Mouse (Mus musculus): ENCODE results near the gene Rnf152. TPM values are rescaled to one million over a fixed set of nuclear protein-coding genes. Genes with fewer than 3 reads are reported as not detected.
A peak's percentile ranks its signal among the peaks of the same experiment; 100 is the strongest.

Rnf152 gene
- polyA plus RNA-seq, 1 experiment from 2014 or later = 24.2 TPM

DNA sequence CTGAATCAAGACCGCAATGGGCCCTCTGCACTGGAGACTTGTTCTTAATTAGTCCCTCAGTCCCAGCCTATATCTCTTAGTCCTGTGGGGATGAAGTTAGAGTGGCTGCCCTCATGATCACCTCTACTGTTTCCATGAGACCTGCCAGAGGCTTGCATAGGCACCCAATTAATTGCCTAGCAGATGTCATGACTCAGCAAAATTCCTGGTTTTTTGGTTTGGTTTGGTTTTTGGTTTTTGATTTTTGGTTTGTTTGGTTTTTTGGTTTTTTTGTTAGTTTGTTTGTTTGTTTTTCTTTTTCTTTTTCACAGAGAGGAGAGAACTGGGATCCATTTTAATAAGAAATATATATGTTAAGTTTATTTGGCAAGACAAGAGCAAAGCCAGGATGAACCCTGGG is 28.7 kb downstream of the Rnf152 start:
- no peak overlapping the region for H3K4me2 ChIP-seq (ENCODE audit: low read length)
- H3K4me1 ChIP-seq (ENCODE audit: control insufficient read depth, insufficient read depth, low read depth, low read length) = no peaks in the 10 kb centered on the region
- H3K27ac ChIP-seq (ENCODE audit: low read depth, low read length) = no peak overlapping the region
- no peaks in the 10 kb centered on the region for H3K27me3 ChIP-seq (replicated peaks; ENCODE audit: control insufficient read depth, insufficient read depth, low read length)
- H3K4me3 ChIP-seq (ENCODE audit: low read length) = no peak overlapping the region
- H3K9me3 ChIP-seq (ENCODE audit: control insufficient read depth, low read length) = no peaks in the 10 kb centered on the region
- H3K36me3 ChIP-seq (ENCODE audit: control insufficient read depth, insufficient read depth, low read length) = no peaks in the 10 kb centered on the region
- 96% methylated on average over 1 of the region's 1 CpGs for WGBS
- ATAC-seq = no peak
- H3K9ac ChIP-seq (ENCODE audit: low read depth, low read length) = no peak overlapping the region

DNA sequence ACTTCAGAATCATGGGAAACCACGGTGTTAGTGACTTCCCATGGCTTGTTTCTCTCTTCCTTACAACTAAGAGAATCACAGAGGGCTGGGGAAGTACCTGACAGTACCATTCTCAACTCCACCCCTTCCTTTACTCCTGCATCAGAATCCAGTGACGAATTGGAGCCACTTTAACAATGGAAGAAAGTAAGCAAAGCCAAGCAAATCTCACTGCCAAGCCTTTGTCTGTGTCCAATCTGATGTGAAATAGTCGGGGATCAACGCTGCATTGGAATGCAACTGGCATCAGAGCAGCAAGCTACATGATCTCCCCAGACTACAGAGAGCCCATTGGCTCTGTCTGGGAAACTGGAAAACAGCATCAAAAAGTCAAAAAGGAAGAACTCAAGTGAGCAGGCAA is 31.9 kb downstream of the Rnf152 start:
- H3K4me2 ChIP-seq (ENCODE audit: low read length) = no peak overlapping the region
- no peak overlapping the region for H3K4me3 ChIP-seq (ENCODE audit: low read length)
- H3K9ac ChIP-seq (ENCODE audit: low read depth, low read length) = no peak overlapping the region
- no peak for ATAC-seq
- WGBS = 57% methylated on average over 4 of the region's 4 CpGs
- no peaks in the 10 kb centered on the region for H3K4me1 ChIP-seq (ENCODE audit: control insufficient read depth, insufficient read depth, low read depth, low read length)
- H3K27ac ChIP-seq (ENCODE audit: low read depth, low read length) = no peak overlapping the region
- H3K27me3 ChIP-seq (replicated peaks; ENCODE audit: control insufficient read depth, insufficient read depth, low read length) = no peaks in the 10 kb centered on the region
- H3K9me3 ChIP-seq (ENCODE audit: control insufficient read depth, low read length) = peaks cover 3% of the 10 kb centered on the region; the same call in 1 of the 2 replicates
- peaks cover 2% of the 10 kb centered on the region; the same call in 1 of the 2 replicates for H3K36me3 ChIP-seq (ENCODE audit: control insufficient read depth, insufficient read depth, low read length)

DNA sequence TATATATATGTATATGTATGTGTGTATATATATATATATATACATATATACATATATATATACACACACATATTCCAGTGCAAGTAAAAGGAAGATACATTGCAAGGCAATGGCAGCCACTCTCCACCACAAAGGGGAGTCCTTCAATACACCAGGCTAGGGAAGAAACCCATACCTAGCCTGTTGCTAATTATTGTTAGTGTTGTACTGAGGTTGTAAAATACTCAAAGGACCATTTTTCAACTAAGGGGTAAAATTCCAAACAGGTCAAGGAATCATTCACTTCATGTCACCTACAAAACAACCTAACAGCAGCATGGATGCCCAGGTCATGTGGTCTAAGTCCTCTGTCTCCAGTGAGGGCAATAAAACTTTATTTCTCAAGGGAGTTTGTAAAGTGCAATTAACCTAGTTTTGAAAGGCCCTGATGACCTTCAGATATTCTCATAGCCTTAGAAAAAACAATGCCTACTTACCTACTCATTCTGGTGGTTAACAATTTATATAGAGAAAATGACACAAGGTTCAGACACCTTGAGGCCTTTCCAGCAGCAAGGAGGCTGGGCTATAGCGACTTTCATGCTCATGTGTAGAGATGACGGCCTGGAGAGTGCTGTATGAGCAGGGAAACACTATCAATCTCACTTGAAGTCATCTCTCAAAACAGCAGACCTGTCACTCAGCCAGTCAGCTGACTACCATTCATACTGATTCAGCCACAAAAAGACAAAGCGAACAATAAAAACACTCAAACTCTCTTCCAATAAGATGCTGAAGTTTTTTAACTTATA is 42.3 kb downstream of the Rnf152 start:
- H3K36me3 ChIP-seq (ENCODE audit: control insufficient read depth, insufficient read depth, low read length) = no peaks in the 10 kb centered on the region
- no peak overlapping the region for H3K4me3 ChIP-seq (ENCODE audit: low read length)
- no peak for ATAC-seq
- no peaks in the 10 kb centered on the region for H3K9me3 ChIP-seq (ENCODE audit: control insufficient read depth, low read length)
- no peak overlapping the region for H3K4me2 ChIP-seq (ENCODE audit: low read length)
- H3K27ac ChIP-seq (ENCODE audit: low read depth, low read length) = no peak overlapping the region
- 82% methylated on average over 3 of the region's 3 CpGs for WGBS
- no peaks in the 10 kb centered on the region for H3K4me1 ChIP-seq (ENCODE audit: control insufficient read depth, insufficient read depth, low read depth, low read length)
- no peak overlapping the region for H3K9ac ChIP-seq (ENCODE audit: low read depth, low read length)
- H3K27me3 ChIP-seq (replicated peaks; ENCODE audit: control insufficient read depth, insufficient read depth, low read length) = no peaks in the 10 kb centered on the region

DNA sequence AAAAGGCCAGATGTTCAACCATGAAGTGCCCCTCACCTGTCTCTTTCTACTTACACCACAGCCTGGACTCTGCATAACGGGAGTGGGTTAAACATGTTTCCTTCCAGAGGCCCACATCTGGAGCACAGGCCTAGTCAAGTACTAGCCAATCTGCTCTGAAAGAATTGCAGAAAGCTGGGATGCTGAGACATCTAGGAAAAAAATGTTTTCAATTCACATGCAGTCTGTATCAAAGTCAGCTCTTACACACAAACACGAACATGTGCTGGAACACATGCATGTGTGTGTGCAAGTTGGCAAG is 44.0 kb downstream of the Rnf152 start:
- H3K9me3 ChIP-seq (ENCODE audit: control insufficient read depth, low read length) = no peaks in the 10 kb centered on the region
- H3K36me3 ChIP-seq (ENCODE audit: control insufficient read depth, insufficient read depth, low read length) = no peaks in the 10 kb centered on the region
- ATAC-seq = no peak
- H3K4me3 ChIP-seq (ENCODE audit: low read length) = no peak overlapping the region
- no peak overlapping the region for H3K4me2 ChIP-seq (ENCODE audit: low read length)
- WGBS = 56% methylated on average over 2 of the region's 2 CpGs
- no peak overlapping the region for H3K9ac ChIP-seq (ENCODE audit: low read depth, low read length)
- H3K27me3 ChIP-seq (replicated peaks; ENCODE audit: control insufficient read depth, insufficient read depth, low read length) = no peaks in the 10 kb centered on the region
- H3K4me1 ChIP-seq (ENCODE audit: control insufficient read depth, insufficient read depth, low read depth, low read length) = no peaks in the 10 kb centered on the region
- no peak overlapping the region; the same call in 1 of the 2 replicates for H3K27ac ChIP-seq (ENCODE audit: low read depth, low read length)

DNA sequence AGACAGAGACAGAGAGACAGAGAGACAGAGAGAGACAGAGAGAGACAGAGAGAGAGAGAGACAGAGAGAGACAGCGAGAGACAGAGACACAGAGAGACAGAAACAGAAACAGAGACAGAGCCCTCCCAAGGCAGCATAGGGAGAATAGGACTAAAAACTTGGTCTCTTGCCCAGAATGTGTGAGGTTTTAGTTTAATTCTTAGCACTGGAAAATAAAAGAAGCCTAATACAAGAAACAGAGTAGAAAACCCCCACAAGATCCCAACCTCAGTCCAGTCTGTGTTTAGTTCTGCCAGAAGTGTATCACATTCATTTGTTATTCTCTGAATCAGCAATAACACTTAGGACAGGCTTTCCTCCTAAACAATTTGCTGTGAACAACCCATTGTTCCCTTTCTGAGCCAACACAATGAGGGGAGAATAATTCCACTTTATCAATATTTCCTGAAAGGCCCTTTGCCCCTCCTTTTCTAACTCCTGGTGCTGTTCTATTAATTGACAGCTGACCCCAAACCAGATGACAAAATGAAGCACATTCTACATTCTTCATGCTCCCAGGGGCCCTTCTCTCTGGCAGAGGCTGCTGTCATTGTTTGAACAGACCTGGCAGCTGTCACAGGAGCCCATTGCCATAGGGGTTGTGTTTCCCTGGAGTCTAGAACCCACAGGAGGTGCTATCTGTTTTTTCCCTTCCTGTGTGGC is 44.5 kb downstream of the Rnf152 start:
- H3K4me1 ChIP-seq (ENCODE audit: control insufficient read depth, insufficient read depth, low read depth, low read length) = no peaks in the 10 kb centered on the region
- no peak overlapping the region for H3K4me3 ChIP-seq (ENCODE audit: low read length)
- 91% methylated on average over 1 of the region's 1 CpGs for WGBS
- H3K9me3 ChIP-seq (ENCODE audit: control insufficient read depth, low read length) = no peaks in the 10 kb centered on the region
- H3K36me3 ChIP-seq (ENCODE audit: control insufficient read depth, insufficient read depth, low read length) = no peaks in the 10 kb centered on the region
- no peaks in the 10 kb centered on the region for H3K27me3 ChIP-seq (replicated peaks; ENCODE audit: control insufficient read depth, insufficient read depth, low read length)
- H3K27ac ChIP-seq (ENCODE audit: low read depth, low read length) = no peak overlapping the region; the same call in 1 of the 2 replicates
- no peak for ATAC-seq
- no peak overlapping the region for H3K9ac ChIP-seq (ENCODE audit: low read depth, low read length)
- H3K4me2 ChIP-seq (ENCODE audit: low read length) = no peak overlapping the region

DNA sequence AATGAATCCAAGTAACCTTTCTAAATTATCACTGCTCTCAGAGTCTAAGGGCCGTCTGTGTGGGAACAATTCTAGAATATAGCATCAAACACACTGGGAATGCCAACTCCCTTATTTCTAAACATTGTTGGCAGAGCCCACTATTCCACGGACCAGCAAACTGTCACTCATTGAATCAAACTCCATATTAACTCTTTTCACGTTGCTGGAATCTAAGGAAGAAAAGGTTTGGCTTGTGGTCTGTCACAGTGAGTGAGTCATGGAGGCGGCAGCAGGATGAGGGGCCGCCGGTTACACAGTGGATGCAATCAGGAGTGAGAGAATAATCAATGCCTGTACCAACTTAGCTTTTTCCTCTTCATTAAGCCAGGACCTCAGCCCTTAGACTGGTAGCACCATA is 54.3 kb downstream of the Rnf152 start:
- no peak overlapping the region for H3K9ac ChIP-seq (ENCODE audit: low read depth, low read length)

DNA sequence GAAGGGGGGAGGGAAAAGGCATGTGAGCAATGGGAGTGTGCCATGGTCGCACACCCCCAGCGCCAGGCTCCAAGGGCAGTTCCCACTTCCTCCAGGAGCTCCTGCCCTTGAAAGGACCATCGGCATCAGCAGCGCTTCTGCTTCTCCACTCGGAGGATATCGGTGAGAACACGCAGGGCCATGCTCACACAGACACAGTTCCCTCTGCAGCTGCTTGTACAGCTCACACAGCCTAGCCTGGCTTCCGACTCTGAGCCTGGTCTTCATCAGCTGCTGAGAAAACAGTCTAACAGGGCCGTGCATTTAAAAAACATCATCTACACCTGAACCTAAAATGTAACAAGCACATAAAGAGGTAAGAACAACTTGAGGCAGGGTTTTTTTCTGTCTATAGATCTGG is 54.7 kb downstream of the Rnf152 start:
- 73% methylated on average over 9 of the region's 9 CpGs for WGBS
- Histone ChIP-seq H3K9ac (ENCODE audit: low read depth, low read length) (no peak overlapping the region), H3K4me2 (ENCODE audit: low read length) (no peak overlapping the region), H3K27ac (ENCODE audit: low read depth, low read length) (peak overlapping the region; percentile 37; the same call in 1 of the 2 replicates), H3K4me1 (ENCODE audit: control insufficient read depth, insufficient read depth, low read depth, low read length) (peaks cover 5% of the 10 kb centered on the region), H3K36me3 (ENCODE audit: control insufficient read depth, insufficient read depth, low read length) (no peaks in the 10 kb centered on the region), H3K27me3 (replicated peaks; ENCODE audit: control insufficient read depth, insufficient read depth, low read length) (no peaks in the 10 kb centered on the region), H3K9me3 (ENCODE audit: control insufficient read depth, low read length) (no peaks in the 10 kb centered on the region), H3K4me3 (ENCODE audit: low read length) (no peak overlapping the region)
- ATAC-seq = peak; percentile 70

More for the DNA sequence above, 54.3 kb downstream of the Rnf152 start:
- ATAC-seq = peak; percentile 62
- Histone ChIP-seq H3K4me1 (ENCODE audit: control insufficient read depth, insufficient read depth, low read depth, low read length) (peaks cover 5% of the 10 kb centered on the region), H3K27ac (ENCODE audit: low read depth, low read length) (no peak overlapping the region), H3K36me3 (ENCODE audit: control insufficient read depth, insufficient read depth, low read length) (no peaks in the 10 kb centered on the region), H3K9me3 (ENCODE audit: control insufficient read depth, low read length) (no peaks in the 10 kb centered on the region), H3K4me3 (ENCODE audit: low read length) (no peak overlapping the region), H3K4me2 (ENCODE audit: low read length) (no peak overlapping the region), H3K27me3 (replicated peaks; ENCODE audit: control insufficient read depth, insufficient read depth, low read length) (no peaks in the 10 kb centered on the region)
- 48% methylated on average over 6 of the region's 6 CpGs for WGBS

DNA sequence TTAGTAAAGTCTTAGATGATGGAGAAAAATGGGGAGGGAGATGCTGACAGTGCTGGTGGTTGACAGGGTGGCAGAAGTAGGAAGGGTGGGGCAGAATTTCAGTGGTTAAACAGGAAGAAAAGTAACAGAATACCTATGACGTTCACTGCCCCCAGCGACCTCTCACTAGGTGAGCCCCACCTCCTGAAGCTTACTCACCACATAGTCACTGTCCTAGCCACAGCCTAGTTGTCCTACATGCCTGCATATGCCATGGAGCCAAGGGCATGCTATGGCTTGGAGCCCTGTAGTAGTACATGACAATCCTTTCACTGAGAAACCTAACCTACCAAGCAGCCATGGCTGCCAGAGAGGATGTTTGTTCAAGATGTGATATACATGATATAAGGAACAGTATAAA is 64.7 kb downstream of the Rnf152 start:
- no peaks in the 10 kb centered on the region for H3K9me3 ChIP-seq (ENCODE audit: control insufficient read depth, low read length)
- H3K27ac ChIP-seq (ENCODE audit: low read depth, low read length) = no peak overlapping the region
- H3K4me3 ChIP-seq (ENCODE audit: low read length) = no peak overlapping the region
- H3K27me3 ChIP-seq (replicated peaks; ENCODE audit: control insufficient read depth, insufficient read depth, low read length) = no peaks in the 10 kb centered on the region
- ATAC-seq = no peak
- no peak overlapping the region for H3K4me2 ChIP-seq (ENCODE audit: low read length)
- H3K36me3 ChIP-seq (ENCODE audit: control insufficient read depth, insufficient read depth, low read length) = no peaks in the 10 kb centered on the region
- no peaks in the 10 kb centered on the region for H3K4me1 ChIP-seq (ENCODE audit: control insufficient read depth, insufficient read depth, low read depth, low read length)
- WGBS = 89% methylated on average over 2 of the region's 2 CpGs
- H3K9ac ChIP-seq (ENCODE audit: low read depth, low read length) = no peak overlapping the region

DNA sequence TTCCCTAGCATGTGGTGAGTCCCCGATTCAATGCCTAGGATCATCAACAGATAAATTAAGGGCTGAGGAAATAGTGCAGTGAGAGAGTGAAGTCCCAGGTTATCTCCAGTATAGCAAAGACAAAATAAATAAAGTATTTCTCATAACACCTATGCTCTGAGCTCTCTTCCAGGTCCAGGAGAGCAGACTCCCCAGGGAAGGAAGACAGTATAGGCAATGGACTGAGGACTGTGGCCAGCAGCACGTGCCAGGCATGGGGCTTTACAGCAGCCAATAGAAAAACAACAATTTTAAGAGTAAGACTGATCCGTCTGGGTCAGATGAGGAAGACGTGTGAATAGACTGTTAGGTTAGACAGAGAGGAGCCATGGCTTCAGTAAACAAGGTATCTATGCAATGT is 69.0 kb downstream of the Rnf152 start:
- H3K9ac ChIP-seq (ENCODE audit: low read depth, low read length) = no peak overlapping the region
- no peak for ATAC-seq
- WGBS = 78% methylated on average over 4 of the region's 4 CpGs
- H3K4me2 ChIP-seq (ENCODE audit: low read length) = no peak overlapping the region
- peaks cover 4% of the 10 kb centered on the region; the same call in 1 of the 2 replicates for H3K36me3 ChIP-seq (ENCODE audit: control insufficient read depth, insufficient read depth, low read length)
- H3K9me3 ChIP-seq (ENCODE audit: control insufficient read depth, low read length) = no peaks in the 10 kb centered on the region
- H3K27me3 ChIP-seq (replicated peaks; ENCODE audit: control insufficient read depth, insufficient read depth, low read length) = no peaks in the 10 kb centered on the region
- H3K27ac ChIP-seq (ENCODE audit: low read depth, low read length) = no peak overlapping the region
- H3K4me3 ChIP-seq (ENCODE audit: low read length) = no peak overlapping the region
- no peaks in the 10 kb centered on the region for H3K4me1 ChIP-seq (ENCODE audit: control insufficient read depth, insufficient read depth, low read depth, low read length)

Measured in hindbrain, embryonic 16.5 days (tissue).